Mouse (Mus musculus): Measurements from ENCODE around the gene AU018091. TPM values are rescaled to one million over a fixed set of nuclear protein-coding genes. Genes with fewer than 3 reads are reported as not detected.

AU018091 gene
- polyA plus RNA-seq, 1 experiment from 2014 or later: not detected

GRCm38 (mm10) chr7:3204628-3205027 is 35.6 kb upstream of the AU018091 start:
- ATAC-seq (replicated peaks; ENCODE audit: low FRiP score) (no peak), DNase-seq (ENCODE audit: low spot score) (no peak)
- Histone ChIP-seq H3K27me3 (replicated peaks; ENCODE audit: control insufficient read depth, insufficient read depth, low read length) (no peaks in the 10 kb centered on the region), H3K4me3 (ENCODE audit: low read depth, low read length) (no peak overlapping the region), H3K9me3 (ENCODE audit: control insufficient read depth, low read length) (no peaks in the 10 kb centered on the region), H3K4me2 (no peak overlapping the region), H3K9ac (ENCODE audit: low read depth, low read length) (no peak overlapping the region), H3K36me3 (ENCODE audit: control insufficient read depth, insufficient read depth, low read length) (no peaks in the 10 kb centered on the region), H3K4me1 (replicated peaks; ENCODE audit: control insufficient read depth, insufficient read depth, low read length) (peaks cover 11% of the 10 kb centered on the region), H3K27ac (ENCODE audit: low read depth, low read length) (no peak overlapping the region)
- 71% methylated on average over 4 of the region's 4 CpGs for WGBS

GRCm38 (mm10) chr7:3203890-3204289 is 34.9 kb upstream of the AU018091 start:
- ATAC-seq (replicated peaks; ENCODE audit: low FRiP score): peak; percentile 76
- WGBS: 1% methylated on average over 3 of the region's 3 CpGs
- Histone ChIP-seq H3K4me2 (no peak overlapping the region), H3K27me3 (replicated peaks; ENCODE audit: control insufficient read depth, insufficient read depth, low read length) (no peaks in the 10 kb centered on the region), H3K27ac (ENCODE audit: low read depth, low read length) (no peak overlapping the region), H3K4me1 (replicated peaks; ENCODE audit: control insufficient read depth, insufficient read depth, low read length) (peaks cover 11% of the 10 kb centered on the region), H3K4me3 (ENCODE audit: low read depth, low read length) (no peak overlapping the region), H3K9me3 (ENCODE audit: control insufficient read depth, low read length) (no peaks in the 10 kb centered on the region), H3K9ac (ENCODE audit: low read depth, low read length) (no peak overlapping the region), H3K36me3 (ENCODE audit: control insufficient read depth, insufficient read depth, low read length) (no peaks in the 10 kb centered on the region)
- DNase-seq (ENCODE audit: low spot score): no peak

- peaks cover 11% of the 10 kb centered on the region for H3K4me1 ChIP-seq (replicated peaks; ENCODE audit: control insufficient read depth, insufficient read depth, low read length)
- H3K9ac ChIP-seq (ENCODE audit: low read depth, low read length): no peak overlapping the region
- H3K4me2 ChIP-seq: no peak overlapping the region
- DNase-seq (ENCODE audit: low spot score) (no peak), ATAC-seq (replicated peaks; ENCODE audit: low FRiP score) (no peak)
- H3K4me3 ChIP-seq (ENCODE audit: low read depth, low read length): no peak overlapping the region
- no peaks in the 10 kb centered on the region for H3K9me3 ChIP-seq (ENCODE audit: control insufficient read depth, low read length)
- H3K36me3 ChIP-seq (ENCODE audit: control insufficient read depth, insufficient read depth, low read length): no peaks in the 10 kb centered on the region
- no peaks in the 10 kb centered on the region for H3K27me3 ChIP-seq (replicated peaks; ENCODE audit: control insufficient read depth, insufficient read depth, low read length)
- H3K27ac ChIP-seq (ENCODE audit: low read depth, low read length): no peak overlapping the region
- WGBS: 34% methylated on average over 12 of the region's 12 CpGs
Measured at GRCm38 (mm10) chr7:3201134-3201705, 32.2 kb upstream of the AU018091 start.

GRCm38 (mm10) chr7:3198884-3199283 is 29.9 kb upstream of the AU018091 start:
- 40% methylated on average over 11 of the region's 11 CpGs for WGBS
- no peaks in the 10 kb centered on the region for H3K9me3 ChIP-seq (ENCODE audit: control insufficient read depth, low read length)
- no peaks in the 10 kb centered on the region for H3K27me3 ChIP-seq (replicated peaks; ENCODE audit: control insufficient read depth, insufficient read depth, low read length)
- no peak overlapping the region for H3K27ac ChIP-seq (ENCODE audit: low read depth, low read length)
- H3K4me2 ChIP-seq: no peak overlapping the region
- H3K36me3 ChIP-seq (ENCODE audit: control insufficient read depth, insufficient read depth, low read length): no peaks in the 10 kb centered on the region
- DNase-seq (ENCODE audit: low spot score): peak; percentile 55
- no peak overlapping the region for H3K9ac ChIP-seq (ENCODE audit: low read depth, low read length)
- no peak for ATAC-seq (replicated peaks; ENCODE audit: low FRiP score)
- peaks cover 6% of the 10 kb centered on the region for H3K4me1 ChIP-seq (replicated peaks; ENCODE audit: control insufficient read depth, insufficient read depth, low read length)
- H3K4me3 ChIP-seq (ENCODE audit: low read depth, low read length): no peak overlapping the region

- no peak for ATAC-seq (replicated peaks; ENCODE audit: low FRiP score)
- H3K27me3 ChIP-seq (replicated peaks; ENCODE audit: control insufficient read depth, insufficient read depth, low read length): no peaks in the 10 kb centered on the region
- DNase-seq (ENCODE audit: low spot score): no peak
- 60% methylated on average over 5 of the region's 5 CpGs for WGBS
- H3K36me3 ChIP-seq (ENCODE audit: control insufficient read depth, insufficient read depth, low read length): no peaks in the 10 kb centered on the region
- H3K27ac ChIP-seq (ENCODE audit: low read depth, low read length): no peak overlapping the region
- H3K9ac ChIP-seq (ENCODE audit: low read depth, low read length): no peak overlapping the region
- H3K4me3 ChIP-seq (ENCODE audit: low read depth, low read length): no peak overlapping the region
- H3K9me3 ChIP-seq (ENCODE audit: control insufficient read depth, low read length): no peaks in the 10 kb centered on the region
- no peak overlapping the region for H3K4me2 ChIP-seq
- no peaks in the 10 kb centered on the region for H3K4me1 ChIP-seq (replicated peaks; ENCODE audit: control insufficient read depth, insufficient read depth, low read length)
Measured at GRCm38 (mm10) chr7:3195850-3196249, 26.8 kb upstream of the AU018091 start.

- H3K9ac ChIP-seq (ENCODE audit: low read depth, low read length): no peak overlapping the region
- no peaks in the 10 kb centered on the region for H3K4me1 ChIP-seq (replicated peaks; ENCODE audit: control insufficient read depth, insufficient read depth, low read length)
- H3K4me2 ChIP-seq: no peak overlapping the region
- H3K36me3 ChIP-seq (ENCODE audit: control insufficient read depth, insufficient read depth, low read length): no peaks in the 10 kb centered on the region
- no peak overlapping the region for H3K4me3 ChIP-seq (ENCODE audit: low read depth, low read length)
- no peaks in the 10 kb centered on the region for H3K27me3 ChIP-seq (replicated peaks; ENCODE audit: control insufficient read depth, insufficient read depth, low read length)
- no peak for ATAC-seq (replicated peaks; ENCODE audit: low FRiP score)
- no peaks in the 10 kb centered on the region for H3K9me3 ChIP-seq (ENCODE audit: control insufficient read depth, low read length)
- WGBS: 90% methylated on average over 4 of the region's 4 CpGs
- H3K27ac ChIP-seq (ENCODE audit: low read depth, low read length): no peak overlapping the region
- no peak for DNase-seq (ENCODE audit: low spot score)
Measured at GRCm38 (mm10) chr7:3194531-3194930, 25.5 kb upstream of the AU018091 start.

GRCm38 (mm10) chr7:3193905-3194304 is 24.9 kb upstream of the AU018091 start:
- H3K36me3 ChIP-seq (ENCODE audit: control insufficient read depth, insufficient read depth, low read length): no peaks in the 10 kb centered on the region
- no peak overlapping the region for H3K4me2 ChIP-seq
- no peaks in the 10 kb centered on the region for H3K4me1 ChIP-seq (replicated peaks; ENCODE audit: control insufficient read depth, insufficient read depth, low read length)
- H3K9ac ChIP-seq (ENCODE audit: low read depth, low read length): no peak overlapping the region
- no peaks in the 10 kb centered on the region for H3K9me3 ChIP-seq (ENCODE audit: control insufficient read depth, low read length)
- no peak overlapping the region for H3K4me3 ChIP-seq (ENCODE audit: low read depth, low read length)
- no peak overlapping the region for H3K27ac ChIP-seq (ENCODE audit: low read depth, low read length)
- DNase-seq (ENCODE audit: low spot score) (no peak), ATAC-seq (replicated peaks; ENCODE audit: low FRiP score) (peak; percentile 45)
- whole genome bisulfite sequencing: 10% methylated on average over 6 of the region's 6 CpGs
- H3K27me3 ChIP-seq (replicated peaks; ENCODE audit: control insufficient read depth, insufficient read depth, low read length): no peaks in the 10 kb centered on the region

GRCm38 (mm10) chr7:3193049-3193632 is 24.1 kb upstream of the AU018091 start:
- H3K27ac ChIP-seq (ENCODE audit: low read depth, low read length): no peak overlapping the region
- no peaks in the 10 kb centered on the region for H3K4me1 ChIP-seq (replicated peaks; ENCODE audit: control insufficient read depth, insufficient read depth, low read length)
- DNase-seq (ENCODE audit: low spot score) (no peak), ATAC-seq (replicated peaks; ENCODE audit: low FRiP score) (no peak)
- WGBS: 69% methylated on average over 4 of the region's 4 CpGs
- H3K4me3 ChIP-seq (ENCODE audit: low read depth, low read length): no peak overlapping the region
- no peak overlapping the region for H3K9ac ChIP-seq (ENCODE audit: low read depth, low read length)
- H3K36me3 ChIP-seq (ENCODE audit: control insufficient read depth, insufficient read depth, low read length): no peaks in the 10 kb centered on the region
- no peak overlapping the region for H3K4me2 ChIP-seq
- no peaks in the 10 kb centered on the region for H3K27me3 ChIP-seq (replicated peaks; ENCODE audit: control insufficient read depth, insufficient read depth, low read length)
- H3K9me3 ChIP-seq (ENCODE audit: control insufficient read depth, low read length): no peaks in the 10 kb centered on the region

GRCm38 (mm10) chr7:3191971-3192498 is 23.0 kb upstream of the AU018091 start:
- Histone ChIP-seq H3K27me3 (replicated peaks; ENCODE audit: control insufficient read depth, insufficient read depth, low read length) (no peaks in the 10 kb centered on the region), H3K9ac (ENCODE audit: low read depth, low read length) (no peak overlapping the region), H3K4me1 (replicated peaks; ENCODE audit: control insufficient read depth, insufficient read depth, low read length) (no peaks in the 10 kb centered on the region), H3K4me2 (no peak overlapping the region), H3K4me3 (ENCODE audit: low read depth, low read length) (no peak overlapping the region), H3K9me3 (ENCODE audit: control insufficient read depth, low read length) (no peaks in the 10 kb centered on the region), H3K27ac (ENCODE audit: low read depth, low read length) (no peak overlapping the region), H3K36me3 (ENCODE audit: control insufficient read depth, insufficient read depth, low read length) (no peaks in the 10 kb centered on the region)
- WGBS: 84% methylated on average over 12 of the region's 12 CpGs
- DNase-seq (ENCODE audit: low spot score) (no peak), ATAC-seq (replicated peaks; ENCODE audit: low FRiP score) (no peak)

All from liver, embryonic 11.5 days (tissue).